Mouse (Mus musculus): Measurements from ENCODE around the gene Dctn2.

- no peak for TF ChIP-seq POLR2AphosphoS2 (IDR thresholded peaks at IDR 0.05; ENCODE audit: insufficient read length, low read depth)
- no peak for TF ChIP-seq POLR2A (IDR thresholded peaks at IDR 0.05; ENCODE audit: insufficient read length, low read depth)
- TF ChIP-seq MAX (IDR thresholded peaks at IDR 0.05; ENCODE audit: low read depth), result no peak
- TF ChIP-seq SRF (IDR thresholded peaks at IDR 0.05; ENCODE audit: control insufficient read depth, insufficient read length, low read depth), result no peak
- no peak for TF ChIP-seq MYOG (IDR thresholded peaks at IDR 0.05; ENCODE audit: control insufficient read depth in 1 of 3, insufficient read depth in 1 of 3, insufficient read length in 2 of 3, low read depth in 2 of 3)
- TF ChIP-seq USF1 (IDR thresholded peaks at IDR 0.05; ENCODE audit: low read depth), result no peak
- no peak for TF ChIP-seq MYOD1 (IDR thresholded peaks at IDR 0.05; ENCODE audit: control insufficient read depth in 1 of 3, insufficient read length in 2 of 3, low read depth in 2 of 3)
- no peak for TF ChIP-seq E2F4 (IDR thresholded peaks at IDR 0.05; ENCODE audit: insufficient read depth)
- TF ChIP-seq TCF12 (IDR thresholded peaks at IDR 0.05; ENCODE audit: insufficient read depth, poor library complexity, severe bottlenecking), result no peak
- TF ChIP-seq CEBPB (IDR thresholded peaks at IDR 0.05; ENCODE audit: insufficient read depth, poor library complexity, severe bottlenecking), result no peak
- TF ChIP-seq REST (IDR thresholded peaks at IDR 0.05; ENCODE audit: insufficient read depth, insufficient read length), result no peak
- no peak for TF ChIP-seq TCF3 (IDR thresholded peaks at IDR 0.05; ENCODE audit: insufficient read length, low read depth)
Observed at GRCm38 (mm10) chr10:127324495-127324894, 58.3 kb downstream of the Dctn2 start.
